Mouse (Mus musculus) c-Kit-positive CD71-positive TER-119-negative erythroid progenitor cells, embryonic 14.5 days (primary cell): ENCODE data around the gene Pfas.
"Not testable (repeated sequence)": the region's sequence is repeated elsewhere in the genome, so short reads cannot be mapped to it uniquely, and the experiment has no call there.

Source experiments
- DNase-seq: peaks from one replicate; pipeline ENCODE4 v3.0.0-alpha.2; 2013; ENCODE audit warnings: low read depth

The Pfas gene

DNA sequence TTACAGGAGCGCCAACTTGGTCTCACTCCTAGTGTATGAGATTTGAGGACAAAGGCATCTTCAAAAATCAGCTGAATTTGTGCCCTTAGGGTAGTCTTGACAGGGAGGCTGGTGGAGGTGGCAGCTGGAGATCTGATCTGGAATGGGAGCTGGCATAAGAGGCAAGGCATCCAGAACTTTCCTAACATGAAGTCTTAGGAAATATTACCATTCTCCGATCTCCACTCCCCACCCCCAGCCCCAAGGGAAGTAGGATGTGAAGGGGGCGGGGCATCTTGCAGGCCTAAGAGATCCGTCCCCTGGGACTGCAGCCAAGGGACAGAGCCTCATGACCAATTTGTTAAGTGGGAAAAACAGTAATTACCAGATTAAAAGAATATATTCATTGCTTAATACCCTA, 38.0 kb downstream of the Pfas start:
- no peak for DNase-seq

- no peak for DNase-seq
Observed at GRCm38 (mm10) chr11:68968752-68969151, 39.5 kb downstream of the Pfas start.

DNA sequence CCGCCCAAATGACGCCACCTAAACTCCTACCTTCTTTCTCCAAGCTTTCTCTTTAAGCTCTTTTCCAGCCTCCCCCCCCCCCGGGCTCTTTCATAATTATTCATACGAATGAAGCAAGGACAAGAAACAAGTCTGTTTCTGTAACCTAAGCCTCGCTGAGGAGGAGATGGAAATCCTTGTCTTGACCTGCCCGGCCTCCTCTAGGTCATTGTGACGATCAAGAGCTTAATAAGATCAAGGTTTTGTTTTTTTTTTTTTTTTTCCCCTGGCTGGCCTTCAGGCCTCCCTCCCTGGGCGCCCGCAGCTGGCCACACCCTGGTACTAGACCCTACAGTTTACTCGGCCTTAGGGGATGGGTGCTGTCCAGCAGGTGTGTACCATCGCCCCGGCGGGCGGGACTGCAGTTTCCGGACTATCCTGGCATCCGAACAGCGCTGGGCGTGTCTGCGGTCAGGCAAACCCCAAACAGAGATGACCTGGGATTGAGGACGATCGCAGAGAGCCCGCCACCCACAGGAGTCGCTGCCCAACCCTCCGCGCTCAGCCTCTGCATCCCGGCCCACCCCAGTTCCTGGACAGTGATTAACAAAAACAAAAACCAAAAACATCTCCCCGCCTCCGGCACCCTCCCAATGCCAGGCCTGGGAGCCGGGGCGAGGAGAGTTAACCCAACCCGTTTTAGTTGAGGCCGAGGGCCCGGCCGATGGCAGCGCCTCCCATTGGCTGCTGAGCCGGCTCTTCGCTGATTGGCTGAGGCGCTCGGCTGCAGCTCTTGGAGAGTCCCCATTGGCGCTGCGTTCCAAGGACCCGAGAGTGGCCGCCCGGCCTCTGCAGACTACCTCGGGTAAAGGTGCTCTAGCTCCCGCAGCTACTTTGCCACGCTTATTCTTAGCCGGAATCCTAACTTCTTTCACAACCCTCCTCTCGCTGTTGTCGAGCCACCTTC, 40.6 kb downstream of the Pfas start, which contains the start of gene Slc25a35:
TSS of gene Slc25a35 (plus strand) at position 795 of the 946 bp plus-strand sequence.
- peak; percentile 88 for DNase-seq

DNA sequence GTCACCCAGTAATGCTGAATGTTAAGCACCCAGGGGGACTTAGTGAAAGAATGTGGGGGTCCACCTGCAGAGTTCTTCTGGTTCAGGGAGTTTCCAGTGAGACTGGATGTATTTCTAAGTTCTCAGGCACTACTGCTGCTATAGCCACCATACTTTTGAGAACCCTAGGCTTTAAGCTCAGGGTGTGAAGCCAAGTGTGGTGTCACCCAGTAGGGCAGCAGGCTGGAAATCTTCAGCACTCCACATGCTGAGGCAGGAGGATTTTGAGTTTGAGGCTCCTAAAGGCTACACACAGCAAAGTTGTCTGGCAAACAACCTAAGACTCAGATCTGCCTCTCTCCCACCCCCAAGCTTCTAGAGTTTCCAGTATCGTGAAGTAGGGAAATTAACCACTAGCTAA, 41.7 kb downstream of the Pfas start:
- DNase-seq, result no peak

GRCm38 (mm10) chr11:68965845-68966244, 42.4 kb downstream of the Pfas start:
- peak; percentile 57 for DNase-seq

DNA sequence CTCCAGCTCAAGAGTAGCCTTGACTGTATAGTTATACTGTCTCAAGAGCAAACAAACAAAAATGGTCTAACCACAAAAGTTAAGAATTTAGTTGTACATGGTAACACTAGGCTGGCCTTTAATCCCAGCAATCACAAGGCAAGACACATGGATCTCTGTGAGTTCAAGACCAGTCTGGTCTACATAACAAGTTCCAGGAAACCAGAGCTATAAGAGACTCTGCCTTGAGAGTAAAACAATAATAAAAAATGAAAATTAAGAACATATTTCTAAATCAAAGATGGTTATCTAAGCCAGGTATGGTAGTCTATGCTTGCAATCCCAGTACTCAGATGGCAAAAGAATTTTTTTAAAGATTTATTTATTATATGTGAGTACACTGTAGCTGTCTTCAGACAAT, 43.2 kb downstream of the Pfas start:
- no peak for DNase-seq

GRCm38 (mm10) chr11:68963405-68963804, 44.9 kb downstream of the Pfas start:
- no peak for DNase-seq

DNA sequence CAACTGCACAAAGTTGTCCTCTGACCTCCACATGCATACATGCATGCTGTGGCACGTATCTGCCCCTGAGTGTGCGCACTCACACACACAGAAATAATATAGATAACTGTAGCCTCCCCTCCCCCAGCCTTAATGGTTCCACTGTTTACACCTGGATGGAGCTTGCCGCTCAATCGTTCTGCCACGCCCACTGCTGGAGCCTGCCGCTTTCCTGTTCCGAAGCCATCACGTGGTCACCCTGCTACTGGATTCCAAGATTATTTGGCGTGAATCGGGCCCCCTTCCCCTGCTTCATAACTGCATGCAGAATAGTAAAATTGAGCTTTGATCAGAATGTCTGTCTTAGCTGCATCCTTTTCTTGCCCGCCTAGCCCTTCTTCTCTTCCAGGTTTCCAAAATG, 46.1 kb downstream of the Pfas start:
- not testable (repeated sequence) for DNase-seq

GRCm38 (mm10) chr11:68961596-68961995, 46.7 kb downstream of the Pfas start:
- DNase-seq, result no peak

- DNase-seq, result no peak
Observed at GRCm38 (mm10) chr11:68957971-68958370, 50.3 kb downstream of the Pfas start.

DNA sequence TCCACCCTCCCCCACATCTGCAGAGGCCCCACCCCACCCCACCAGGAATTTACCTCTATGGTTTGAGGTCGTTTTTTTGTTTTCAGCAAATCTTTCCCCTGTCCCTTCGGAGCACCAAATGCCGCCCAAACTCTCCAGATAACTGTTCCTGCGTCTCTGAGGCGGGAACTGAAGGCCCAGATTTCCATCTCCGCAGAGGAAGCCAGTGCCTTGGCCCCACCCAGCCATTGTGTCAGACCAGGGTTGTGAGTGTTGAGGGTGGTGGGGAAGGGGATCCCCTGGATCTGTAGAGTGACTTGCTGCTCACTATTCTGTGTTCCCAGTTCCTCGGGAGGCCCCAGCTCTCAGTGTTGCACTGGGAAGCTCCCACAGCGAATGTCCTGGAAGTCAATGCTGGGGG, 51.0 kb downstream of the Pfas start, which contains the start of gene Arhgef15:
TSS of gene Arhgef15 (minus strand) at position 173 of the 400 bp plus-strand sequence.
- no peak for DNase-seq

GRCm38 (mm10) chr11:68956697-68957096, 51.6 kb downstream of the Pfas start:
- no peak for DNase-seq

DNA sequence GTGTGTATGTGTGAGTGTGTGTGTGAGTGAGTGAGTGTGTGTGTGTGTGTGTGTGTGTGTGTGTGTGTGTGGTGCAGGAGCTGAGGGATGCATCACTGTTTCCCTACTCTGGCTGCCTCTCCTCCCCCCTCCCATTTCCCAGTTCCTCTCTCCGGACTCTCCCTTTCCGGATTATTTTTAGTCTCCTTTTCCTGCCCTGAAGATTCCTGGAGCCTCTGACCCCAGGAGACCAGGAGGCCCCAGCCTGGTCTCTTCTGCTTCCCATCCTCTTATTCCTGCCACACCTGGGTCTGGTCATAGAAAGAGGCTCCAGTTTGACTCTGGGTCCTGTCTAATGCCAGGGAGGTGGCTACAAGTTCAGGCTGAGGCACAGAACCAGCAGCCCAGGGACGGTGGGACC, 52.2 kb downstream of the Pfas start:
- no peak for DNase-seq

GRCm38 (mm10) chr11:68955473-68955872, 52.8 kb downstream of the Pfas start:
- no peak for DNase-seq

- DNase-seq, result no peak
Observed at GRCm38 (mm10) chr11:68954408-68954807, 53.9 kb downstream of the Pfas start.

- DNase-seq, result no peak
Observed at GRCm38 (mm10) chr11:68953903-68954302, 54.4 kb downstream of the Pfas start.

DNA sequence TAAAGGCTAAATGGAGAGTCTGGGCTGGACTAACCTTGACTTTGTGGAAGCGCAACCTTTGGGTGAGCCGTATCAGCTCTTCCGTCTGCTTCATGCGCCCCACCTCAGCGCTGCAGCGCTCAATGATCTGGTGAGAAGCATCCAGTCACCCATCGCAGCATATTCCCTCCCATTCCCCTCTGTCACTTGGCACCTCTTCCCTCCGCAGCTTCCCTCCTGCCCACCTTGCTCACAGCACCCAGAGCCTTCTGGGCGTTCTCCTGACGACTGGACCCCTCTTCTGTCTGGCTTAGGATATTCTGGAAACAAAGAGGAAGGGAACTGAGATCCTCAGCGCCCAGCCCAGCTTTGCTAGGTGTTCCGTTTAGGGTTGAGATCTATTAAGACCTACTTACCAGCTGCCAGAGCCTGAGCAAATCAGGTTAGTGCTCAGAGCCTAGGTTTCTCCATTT, 60.7 kb downstream of the Pfas start:
- DNase-seq, result no peak

DNA sequence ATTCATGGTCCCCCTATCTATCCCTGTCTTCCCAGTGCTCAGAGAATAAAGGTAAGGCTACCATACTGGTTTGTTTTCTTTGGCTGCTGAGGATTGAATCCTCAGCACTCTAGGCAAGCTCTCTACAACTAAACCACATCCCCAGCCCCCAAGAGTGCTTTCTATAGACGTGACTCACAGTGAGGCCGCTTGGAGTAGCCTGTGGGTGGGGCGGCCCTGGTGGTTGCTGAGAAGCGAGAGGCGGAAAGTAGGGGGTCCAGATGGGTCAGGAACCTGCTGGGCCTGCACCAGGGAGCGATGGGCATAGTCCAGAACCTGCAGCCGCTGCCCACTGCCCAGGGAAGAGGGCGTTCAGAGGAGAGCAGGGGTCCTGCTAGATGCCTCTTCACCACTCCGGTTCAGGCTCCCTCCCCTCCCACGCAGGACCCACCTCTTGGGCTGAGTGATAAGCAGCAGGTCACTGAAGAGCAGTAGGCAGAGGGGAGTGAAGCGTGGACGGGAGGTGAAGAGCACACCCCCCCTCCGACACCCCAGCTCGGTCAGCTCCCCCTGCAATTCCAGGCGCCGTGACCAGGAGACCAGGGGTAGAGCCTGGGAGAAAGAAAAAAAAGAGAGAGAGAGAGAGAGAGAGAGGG, 61.3 kb downstream of the Pfas start:
- DNase-seq, result no peak

DNA sequence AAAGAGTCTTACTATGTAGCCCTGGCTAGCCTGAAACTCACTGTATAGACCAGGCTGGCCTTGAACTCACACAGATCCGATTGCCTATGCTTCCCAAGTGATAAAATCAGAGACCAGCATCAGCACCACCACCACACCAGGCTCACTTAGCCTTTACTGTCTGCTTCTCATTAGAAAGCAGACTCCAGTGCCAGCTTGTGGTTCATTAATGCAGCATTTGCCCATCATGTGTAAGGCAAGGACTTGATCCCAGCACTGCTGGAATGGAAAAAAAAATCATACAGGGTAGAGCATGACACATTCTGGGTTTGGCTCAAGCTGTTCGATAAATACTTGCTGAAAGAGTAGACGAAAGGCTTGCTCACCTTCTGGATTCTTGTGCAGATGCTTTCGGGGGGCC, 62.3 kb downstream of the Pfas start:
- DNase-seq, result no peak

GRCm38 (mm10) chr11:68945245-68945644, 63.0 kb downstream of the Pfas start:
- DNase-seq, result no peak

DNA sequence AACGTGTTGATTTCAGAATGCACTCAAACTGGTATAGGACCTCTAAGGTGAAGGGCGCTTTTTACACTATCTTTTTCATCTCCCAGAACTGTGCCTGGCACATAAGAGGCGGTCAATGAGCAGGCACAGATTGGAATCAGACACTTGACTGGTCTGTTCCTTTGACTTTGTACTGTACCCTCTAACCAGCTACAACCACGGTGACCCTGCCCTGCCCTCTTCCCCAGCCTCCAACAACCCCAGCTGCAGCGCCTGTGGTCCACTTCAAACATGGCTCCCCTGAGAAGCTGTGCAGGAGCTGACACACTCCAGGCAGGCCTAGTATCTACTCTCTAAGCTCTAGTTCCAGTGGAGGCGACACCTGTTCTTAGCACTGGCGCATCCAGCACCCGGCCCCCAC, 65.5 kb downstream of the Pfas start:
- DNase-seq, result no peak

- no peak for DNase-seq
Observed at GRCm38 (mm10) chr11:68940516-68940915, 67.7 kb downstream of the Pfas start.
